Mouse (Mus musculus): ENCODE results near the gene Gm20403. TPM values are rescaled to one million over a fixed set of nuclear protein-coding genes. Genes with fewer than 3 reads are reported as not detected.

Gene Gm20403
- polyA plus RNA-seq, 1 experiment from 2014 or later = not detected

GRCm38 (mm10) chr12:54992814-54993213 lies 6.5 kb upstream of the Gm20403 start:
- no peaks in the 10 kb centered on the region; the same call in 1 of the 2 replicates for H3K27me3 ChIP-seq (replicated peaks)
- 74% methylated on average over 3 of the region's 3 CpGs for WGBS
- H3K27ac ChIP-seq (replicated peaks) = no peak overlapping the region
- H3K4me3 ChIP-seq = no peak overlapping the region
- H3K4me2 ChIP-seq = no peak overlapping the region
- 0 out of 2 replicates have a peak, but pooled peaks cover 4% of the 10 kb centered on the region for H3K4me1 ChIP-seq
- no peak for ATAC-seq (ENCODE audit: extremely low read depth, insufficient number of reproducible peaks, low FRiP score, low TSS enrichment)
- H3K36me3 ChIP-seq = no peaks in the 10 kb centered on the region
- H3K9me3 ChIP-seq = no peaks in the 10 kb centered on the region
- H3K9ac ChIP-seq = no peak overlapping the region

- H3K4me1 ChIP-seq = peaks cover 12% of the 10 kb centered on the region
- no peaks in the 10 kb centered on the region for H3K27me3 ChIP-seq (replicated peaks)
- H3K27ac ChIP-seq (replicated peaks) = no peak overlapping the region
- H3K4me2 ChIP-seq = no peak overlapping the region
- H3K36me3 ChIP-seq = no peaks in the 10 kb centered on the region
- WGBS = 69% methylated on average over 4 of the region's 4 CpGs
- H3K9me3 ChIP-seq = no peaks in the 10 kb centered on the region
- H3K4me3 ChIP-seq = no peak overlapping the region
- H3K9ac ChIP-seq = no peak overlapping the region
- no peak for ATAC-seq (ENCODE audit: extremely low read depth, insufficient number of reproducible peaks, low FRiP score, low TSS enrichment)
Observed at GRCm38 (mm10) chr12:54988323-54988850, 2.1 kb upstream of the Gm20403 start.

GRCm38 (mm10) chr12:54987156-54987555 lies 827 bp upstream of the Gm20403 start:
- WGBS = 83% methylated on average over 2 of the region's 2 CpGs
- ATAC-seq (ENCODE audit: extremely low read depth, insufficient number of reproducible peaks, low FRiP score, low TSS enrichment) = no peak
- Histone ChIP-seq H3K4me1 (peaks cover 7% of the 10 kb centered on the region), H3K4me3 (no peak overlapping the region), H3K27me3 (replicated peaks) (no peaks in the 10 kb centered on the region), H3K36me3 (peaks cover 3% of the 10 kb centered on the region; the same call in 1 of the 2 replicates), H3K9me3 (no peaks in the 10 kb centered on the region), H3K4me2 (no peak overlapping the region), H3K9ac (no peak overlapping the region), H3K27ac (replicated peaks) (no peak overlapping the region)

- WGBS = under 1% methylated on average over 114 of the region's 117 CpGs
- ATAC-seq (ENCODE audit: extremely low read depth, insufficient number of reproducible peaks, low FRiP score, low TSS enrichment) = peak; percentile 40
Observed at GRCm38 (mm10) chr12:54985257-54986051, 875 bp downstream of the Gm20403 start.

GRCm38 (mm10) chr12:54984701-54985256 lies 1.6 kb downstream of the Gm20403 start:
- no peaks in the 10 kb centered on the region for H3K9me3 ChIP-seq
- H3K4me2 ChIP-seq = peak overlapping the region; percentile 87
- H3K36me3 ChIP-seq = peaks cover 9% of the 10 kb centered on the region; the same call in 1 of the 2 replicates
- WGBS = under 1% methylated on average over 42 of the region's 42 CpGs
- H3K4me1 ChIP-seq = peaks cover 7% of the 10 kb centered on the region
- peak overlapping the region; percentile 91 for H3K27ac ChIP-seq (replicated peaks)
- peak overlapping the region; percentile 95 for H3K9ac ChIP-seq
- peak overlapping the region; percentile 90 for H3K4me3 ChIP-seq
- H3K27me3 ChIP-seq (replicated peaks) = no peaks in the 10 kb centered on the region
- ATAC-seq (ENCODE audit: extremely low read depth, insufficient number of reproducible peaks, low FRiP score, low TSS enrichment) = peak; percentile 68

More at GRCm38 (mm10) chr12:54985257-54986051, 875 bp downstream of the Gm20403 start:
- no peaks in the 10 kb centered on the region for H3K9me3 ChIP-seq
- H3K4me1 ChIP-seq = peaks cover 7% of the 10 kb centered on the region
- H3K27me3 ChIP-seq (replicated peaks) = no peaks in the 10 kb centered on the region
- peak overlapping the region; percentile 87 for H3K4me2 ChIP-seq
- H3K36me3 ChIP-seq = peaks cover 6% of the 10 kb centered on the region; the same call in 1 of the 2 replicates
- H3K4me3 ChIP-seq = peak overlapping the region; percentile 90
- peak overlapping the region; percentile 95 for H3K9ac ChIP-seq
- H3K27ac ChIP-seq (replicated peaks) = peak overlapping the region; percentile 91

GRCm38 (mm10) chr12:54982935-54983715 lies 3.2 kb downstream of the Gm20403 start:
- H3K9ac ChIP-seq = no peak overlapping the region
- whole genome bisulfite sequencing = 77% methylated on average over 7 of the region's 7 CpGs
- H3K36me3 ChIP-seq = peaks cover 9% of the 10 kb centered on the region; the same call in 1 of the 2 replicates
- H3K4me2 ChIP-seq = no peak overlapping the region
- no peak overlapping the region for H3K4me3 ChIP-seq
- no peaks in the 10 kb centered on the region for H3K9me3 ChIP-seq
- H3K27me3 ChIP-seq (replicated peaks) = no peaks in the 10 kb centered on the region
- ATAC-seq (ENCODE audit: extremely low read depth, insufficient number of reproducible peaks, low FRiP score, low TSS enrichment) = no peak
- H3K27ac ChIP-seq (replicated peaks) = no peak overlapping the region
- peaks cover 7% of the 10 kb centered on the region for H3K4me1 ChIP-seq

- Histone ChIP-seq H3K27ac (replicated peaks) (no peak overlapping the region), H3K4me2 (no peak overlapping the region), H3K9ac (no peak overlapping the region), H3K27me3 (replicated peaks) (no peaks in the 10 kb centered on the region), H3K9me3 (no peaks in the 10 kb centered on the region), H3K4me3 (no peak overlapping the region), H3K36me3 (peaks cover 9% of the 10 kb centered on the region; the same call in 1 of the 2 replicates), H3K4me1 (peaks cover 7% of the 10 kb centered on the region)
- 77% methylated on average over 6 of the region's 6 CpGs for WGBS
- ATAC-seq (ENCODE audit: extremely low read depth, insufficient number of reproducible peaks, low FRiP score, low TSS enrichment) = no peak
Observed at GRCm38 (mm10) chr12:54981962-54982361, 4.4 kb downstream of the Gm20403 start.

GRCm38 (mm10) chr12:54980939-54981338 lies 5.4 kb downstream of the Gm20403 start:
- 82% methylated on average over 5 of the region's 5 CpGs for WGBS
- no peaks in the 10 kb centered on the region for H3K27me3 ChIP-seq (replicated peaks)
- H3K9me3 ChIP-seq = no peaks in the 10 kb centered on the region
- no peak overlapping the region for H3K4me2 ChIP-seq
- H3K9ac ChIP-seq = no peak overlapping the region
- no peak overlapping the region for H3K27ac ChIP-seq (replicated peaks)
- H3K4me3 ChIP-seq = no peak overlapping the region
- no peak for ATAC-seq (ENCODE audit: extremely low read depth, insufficient number of reproducible peaks, low FRiP score, low TSS enrichment)
- H3K36me3 ChIP-seq = peaks cover 9% of the 10 kb centered on the region; the same call in 1 of the 2 replicates
- peaks cover 7% of the 10 kb centered on the region for H3K4me1 ChIP-seq

GRCm38 (mm10) chr12:54980532-54980931 lies 5.8 kb downstream of the Gm20403 start:
- no peaks in the 10 kb centered on the region for H3K9me3 ChIP-seq
- H3K27ac ChIP-seq (replicated peaks) = no peak overlapping the region
- 57% methylated on average over 6 of the region's 6 CpGs for WGBS
- H3K4me2 ChIP-seq = no peak overlapping the region
- no peak overlapping the region for H3K4me3 ChIP-seq
- H3K27me3 ChIP-seq (replicated peaks) = no peaks in the 10 kb centered on the region
- peaks cover 9% of the 10 kb centered on the region; the same call in 1 of the 2 replicates for H3K36me3 ChIP-seq
- no peak overlapping the region for H3K9ac ChIP-seq
- peaks cover 7% of the 10 kb centered on the region for H3K4me1 ChIP-seq
- no peak for ATAC-seq (ENCODE audit: extremely low read depth, insufficient number of reproducible peaks, low FRiP score, low TSS enrichment)

- no peak overlapping the region for H3K9ac ChIP-seq
Observed at GRCm38 (mm10) chr12:54969033-54969432, 17.3 kb downstream of the Gm20403 start.

More at GRCm38 (mm10) chr12:54969033-54969432, 17.3 kb downstream of the Gm20403 start:
- 68% methylated on average over 3 of the region's 3 CpGs for WGBS
- ATAC-seq (ENCODE audit: extremely low read depth, insufficient number of reproducible peaks, low FRiP score, low TSS enrichment) = no peak
- Histone ChIP-seq H3K27me3 (replicated peaks) (no peaks in the 10 kb centered on the region), H3K9me3 (no peaks in the 10 kb centered on the region), H3K36me3 (peaks cover 67% of the 10 kb centered on the region), H3K4me1 (0 out of 2 replicates have a peak, but pooled peaks cover 4% of the 10 kb centered on the region), H3K4me3 (no peak overlapping the region), H3K4me2 (no peak overlapping the region), H3K27ac (replicated peaks) (no peak overlapping the region)

Data from heart, embryonic 13.5 days (tissue).